Mouse (Mus musculus): ENCODE measurements around the gene Rtn4r. TPM values are rescaled to one million over a fixed set of nuclear protein-coding genes. Genes with fewer than 3 reads are reported as not detected.
A peak's percentile ranks its signal among the peaks of the same experiment; 100 is the strongest.
"Not testable (repeated sequence)": the region's sequence is repeated elsewhere in the genome, so short reads cannot be mapped to it uniquely, and the experiment has no call there.

The Rtn4r gene
- total RNA-seq, 2 experiments from 2014 or later, result 106 to 111 TPM

- no peak overlapping the region for H3K4me3 ChIP-seq
- no peak for DNase-seq (ENCODE audit: low spot score in 2 of 2)
- no peak overlapping the region for H3K27ac ChIP-seq
- TF ChIP-seq CTCF (conservative IDR thresholded peaks at IDR 0.05), result no peak
These were observed 63.6 kb downstream of the Rtn4r start for GRCm38 (mm10) chr16:18191006-18191405.

DNA sequence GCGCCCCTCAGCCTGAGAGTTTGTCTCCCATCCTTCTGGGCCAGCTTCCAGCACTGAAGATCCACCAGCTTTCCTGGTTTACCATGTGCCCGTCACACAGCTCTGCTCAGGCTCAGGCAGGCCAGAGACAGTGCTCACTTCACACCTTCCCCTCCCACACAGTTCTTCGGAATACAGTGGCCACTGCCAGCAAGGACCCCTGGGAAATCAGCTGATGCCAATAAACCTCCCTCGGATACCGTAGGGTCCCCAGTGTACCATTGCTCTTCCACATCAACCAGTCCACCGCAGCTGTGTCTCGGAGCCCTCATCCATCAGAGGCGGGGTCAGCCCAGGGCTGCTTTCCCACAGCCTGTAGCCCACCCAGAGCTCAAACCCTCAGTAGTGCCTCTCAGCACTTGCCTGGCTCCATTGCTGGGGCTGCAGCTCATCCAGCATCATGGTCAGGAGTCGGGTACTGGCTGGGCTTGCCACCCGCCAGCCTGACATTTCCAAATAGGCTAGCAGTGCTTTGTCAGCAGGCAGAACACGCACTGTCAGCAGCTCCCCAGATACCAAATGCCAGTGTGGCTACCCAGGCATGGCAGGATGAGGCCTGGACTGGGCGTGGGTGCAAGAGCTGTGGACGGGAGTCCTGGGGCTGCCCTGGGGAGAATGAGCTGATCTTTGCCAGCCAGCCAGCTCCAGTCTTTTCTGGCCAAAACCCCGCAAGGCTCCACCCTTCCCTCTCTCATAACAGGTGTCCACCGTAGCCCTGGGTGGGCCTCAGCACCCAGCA lies 67.0 kb downstream of the Rtn4r start:
- Histone ChIP-seq H3K27ac (peak overlapping the region; percentile 82), H3K4me3 (no peak overlapping the region)
- no peak for DNase-seq (ENCODE audit: low spot score in 2 of 2)
- no peak for TF ChIP-seq CTCF (conservative IDR thresholded peaks at IDR 0.05)

- Histone ChIP-seq H3K4me3 (no peak overlapping the region), H3K27ac (peak overlapping the region; percentile 82)
- no peak for TF ChIP-seq CTCF (conservative IDR thresholded peaks at IDR 0.05)
- peak in 1 of 2 experiments; percentile 61 for DNase-seq (ENCODE audit: low spot score in 2 of 2)
These were observed 67.6 kb downstream of the Rtn4r start for GRCm38 (mm10) chr16:18195068-18195467.

DNA sequence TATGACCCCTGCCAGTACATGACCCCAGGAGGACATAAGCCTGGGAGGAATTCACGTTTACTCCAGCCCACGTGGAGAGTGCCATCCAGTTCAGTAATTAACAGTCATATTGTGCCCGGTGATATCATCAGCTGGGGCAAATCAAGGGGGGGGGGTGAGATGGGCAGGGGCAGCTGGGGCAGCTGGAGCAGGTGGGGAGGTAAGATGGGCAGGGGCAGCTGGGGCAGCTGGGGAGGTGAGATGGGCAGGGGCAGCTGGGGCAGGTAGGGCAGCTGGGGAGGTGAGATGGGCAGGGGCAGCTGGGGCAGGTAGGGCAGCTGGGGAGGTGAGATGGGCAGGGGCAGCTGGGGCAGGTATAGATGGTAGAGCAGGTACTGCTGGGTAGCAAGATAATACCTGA lies 68.1 kb downstream of the Rtn4r start:
- DNase-seq (ENCODE audit: low spot score in 2 of 2); H3K4me3 ChIP-seq: not testable (repeated sequence)
- H3K27ac ChIP-seq, result peak overlapping the region; percentile 82; the same call in 1 of the 2 replicates

GRCm38 (mm10) chr16:18197881-18198280 lies 70.4 kb downstream of the Rtn4r start:
- Histone ChIP-seq H3K27ac (no peak overlapping the region), H3K4me3 (no peak overlapping the region)
- TF ChIP-seq CTCF (conservative IDR thresholded peaks at IDR 0.05), result no peak
- no peak for DNase-seq (ENCODE audit: low spot score in 2 of 2)

DNA sequence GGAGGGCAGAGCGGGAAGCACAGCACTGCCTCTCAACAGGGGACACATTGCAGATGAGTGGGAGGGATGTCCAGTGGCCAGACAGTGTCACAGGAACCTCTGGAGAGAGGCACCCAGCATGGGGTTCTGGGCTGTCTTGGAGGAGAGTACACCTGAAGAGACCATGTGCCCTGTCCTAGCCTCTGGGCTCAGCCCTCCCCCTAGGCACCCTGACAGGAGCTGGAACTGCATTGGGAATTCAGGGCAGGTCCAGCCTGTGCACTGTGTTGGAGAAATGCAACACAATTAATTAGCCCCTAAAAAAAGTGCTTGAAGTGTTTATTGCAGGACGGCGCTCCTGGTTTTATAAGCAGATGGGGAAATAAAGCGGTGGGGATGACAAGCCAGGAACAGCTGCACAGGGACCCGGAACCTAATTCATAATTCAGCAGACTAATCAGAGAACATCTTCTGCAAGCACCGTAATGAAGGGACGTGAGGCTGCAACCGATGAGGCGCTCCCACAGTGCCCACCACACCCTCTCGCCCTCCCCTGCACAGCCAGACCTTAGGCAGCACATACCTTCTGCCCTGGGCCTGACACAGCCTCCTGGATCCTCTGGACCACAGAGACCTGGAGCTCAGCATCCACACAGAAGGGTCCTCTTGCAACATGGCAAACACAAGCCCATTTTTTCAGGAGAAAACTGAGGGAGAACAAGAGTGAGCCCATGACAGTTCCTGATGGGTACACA lies 71.1 kb downstream of the Rtn4r start:
- no peak for DNase-seq (ENCODE audit: low spot score in 2 of 2)
- Histone ChIP-seq H3K4me3 (no peak overlapping the region), H3K27ac (no peak overlapping the region)
- no peak for TF ChIP-seq CTCF (conservative IDR thresholded peaks at IDR 0.05)

GRCm38 (mm10) chr16:18200062-18200461 lies 72.6 kb downstream of the Rtn4r start:
- H3K27ac ChIP-seq, result no peak overlapping the region
- no peak for TF ChIP-seq CTCF (conservative IDR thresholded peaks at IDR 0.05)
- no peak for DNase-seq (ENCODE audit: low spot score in 2 of 2)
- no peak overlapping the region for H3K4me3 ChIP-seq

- Histone ChIP-seq H3K4me3 (no peak overlapping the region), H3K27ac (no peak overlapping the region)
- TF ChIP-seq CTCF (conservative IDR thresholded peaks at IDR 0.05), result no peak
- DNase-seq (ENCODE audit: low spot score in 2 of 2), result no peak
These were observed 74.2 kb downstream of the Rtn4r start for GRCm38 (mm10) chr16:18201620-18202019.

Small RNA genes within 50 kb of the gene (microRNA-seq; reads per million reads assigned to microRNA genes)
- 0 to 0.32 reads per million in 2 experiments for gene Mir6366

Other genes with a start within 250 kb of the Rtn4r start
- 1 to 10 TPM; 2.2 to 2.6 TPM for gene Gm20518, start 236.0 kb upstream of the Rtn4r start, total RNA-seq (2021)
- gene Tssk1, start 233.4 kb upstream of the Rtn4r start, total RNA-seq (2021), result not detected
- 100 to 1,000 TPM; 104 to 112 TPM for gene Dgcr2, start 229.1 kb upstream of the Rtn4r start, total RNA-seq (2021)
- gene Tssk2, start 229.0 kb upstream of the Rtn4r start, total RNA-seq (2021), result not detected
- gene Ess2, start 216.3 kb upstream of the Rtn4r start, total RNA-seq (2021), result 10 to 100 TPM; 33.1 to 33.3 TPM
- gene Gsc2, start 212.6 kb upstream of the Rtn4r start, total RNA-seq (2021), result not detected
- gene Slc25a1, start 199.4 kb upstream of the Rtn4r start, total RNA-seq (2021), result 10 to 100 TPM; 42.2 to 45.6 TPM
- not detected for gene Vpreb2, start 147.2 kb upstream of the Rtn4r start, total RNA-seq (2021)
- gene Dgcr6, start 74.8 kb upstream of the Rtn4r start, total RNA-seq (2021), result 10 to 100 TPM; 70.3 to 73.8 TPM
- 10 to 100 TPM; 45.1 to 48.2 TPM for gene Prodh, start 37.4 kb upstream of the Rtn4r start, total RNA-seq (2021)
- gene Ccdc188, start 90.2 kb downstream of the Rtn4r start, total RNA-seq (2021), result not detected
- 10 to 100 TPM; 72.0 to 84.1 TPM for gene Zdhhc8, start 107.5 kb downstream of the Rtn4r start, total RNA-seq (2021)
- gene Trmt2a, start 121.0 kb downstream of the Rtn4r start, total RNA-seq (2021), result 10 to 100 TPM; 51.1 to 54.9 TPM
- gene Ranbp1, start 121.1 kb downstream of the Rtn4r start, total RNA-seq (2021), result 10 to 100 TPM; 93.6 to 98.0 TPM
- gene Gm49776, start 130.7 kb downstream of the Rtn4r start, total RNA-seq (2021), result not detected
- gene Dgcr8, start 161.6 kb downstream of the Rtn4r start, total RNA-seq (2021), result 10 to 100 TPM; 46.1 to 46.7 TPM
- gene Tango2, start 220.5 kb downstream of the Rtn4r start, total RNA-seq (2021), result 100 to 1,000 TPM; 128 to 130 TPM
- gene Arvcf, start 220.5 kb downstream of the Rtn4r start, total RNA-seq (2021), result 10 to 100 TPM; 40.4 to 41.4 TPM

Measured in layer of hippocampus, adult 2 months (tissue).